Mouse (Mus musculus) liver, embryonic 13.5 days (tissue): ENCODE measurements around the gene Nos1ap. TPM values are rescaled to one million over a fixed set of nuclear protein-coding genes. Genes with fewer than 3 reads are reported as not detected.

Experiments
- ATAC-seq: fragments of 200-750 bp; cut with Nextera tagmentation; 2 replicates; pipeline ENCODE4 v1.8.0; 2017; ENCODE audit warnings: low read depth, mild to moderate bottlenecking, moderate number of reproducible peaks, moderate library complexity
- DNase-seq: peaks from one replicate; pipeline ENCODE4 v3.0.0; 2022
- H3K27ac ChIP-seq: fragments of 300-500 bp; sonication (generic); 2 replicates; pipeline ENCODE4 v1.5.1; 2015; ENCODE audit warnings: moderate library complexity, mild to moderate bottlenecking, inconsistent platforms
- H3K27me3 ChIP-seq: fragments of 300-500 bp; sonication (generic); 2 replicates; pipeline ENCODE4 v1.6.1; 2015; ENCODE audit warnings: mild to moderate bottlenecking, inconsistent platforms
- H3K36me3 ChIP-seq: fragments of 300-500 bp; sonication (generic); 2 replicates; pipeline ENCODE4 v1.6.1; 2015; ENCODE audit warnings: mild to moderate bottlenecking, inconsistent platforms
- H3K4me1 ChIP-seq: fragments of 300-500 bp; sonication (generic); replicated peaks from 2 replicates; pipeline ENCODE4 v1.6.1; 2015; ENCODE audit warnings: inconsistent platforms
- H3K4me2 ChIP-seq: fragments of 300-500 bp; sonication (generic); 2 replicates; pipeline ENCODE4 v1.6.1; 2015; ENCODE audit warnings: inconsistent platforms, mild to moderate bottlenecking, moderate library complexity
- H3K4me3 ChIP-seq: fragments of 300-500 bp; sonication (generic); replicated peaks from 2 replicates; pipeline ENCODE4 v1.5.1; 2015; ENCODE audit warnings: mild to moderate bottlenecking, inconsistent platforms
- H3K9ac ChIP-seq: fragments of 300-500 bp; sonication (generic); 2 replicates; pipeline ENCODE4 v1.6.1; 2015; ENCODE audit warnings: mild to moderate bottlenecking, inconsistent platforms
- H3K9me3 ChIP-seq: fragments of 300-500 bp; sonication (generic); replicated peaks from 2 replicates; pipeline ENCODE4 v1.6.1; 2016; ENCODE audit warnings: inconsistent platforms
- WGBS: fragments of 180-500 bp; shearing (Covaris S2); methylation state at CpG from one replicate; pipeline ENCODE4 v1.1.7; 2015; ENCODE audit not compliant: insufficient replicate concordance; 5-methylcytosine and 5-hydroxymethylcytosine counted together
- polyA plus RNA-seq: library from polyadenylated mRNA; unstranded; fragments of >200 nt; fragmentation: Nextera tagmentation; extraction: Ambion mirVana; gene quantifications from 2 replicates; pipeline ENCODE4 v1.2.1, GENCODE M21; 2015

Gene Nos1ap
- polyA plus RNA-seq, 1 experiment from 2014 or later, result 3.7 TPM

GRCm38 (mm10) chr1:170516182-170516581 is 73.5 kb downstream of the Nos1ap start:
- ATAC-seq, result peak; percentile 75
- Histone ChIP-seq H3K27ac (peak overlapping the region; percentile 59; the same call in 1 of the 2 replicates), H3K4me2 (no peak overlapping the region)

GRCm38 (mm10) chr1:170515455-170515854 is 74.2 kb downstream of the Nos1ap start:
- Histone ChIP-seq H3K9me3 (no peaks in the 10 kb centered on the region; the same call in 1 of the 2 replicates), H3K4me1 (peaks cover 11% of the 10 kb centered on the region), H3K36me3 (no peaks in the 10 kb centered on the region), H3K27me3 (no peaks in the 10 kb centered on the region), H3K4me2 (no peak overlapping the region), H3K9ac (no peak overlapping the region), H3K27ac (no peak overlapping the region; the same call in 1 of the 2 replicates), H3K4me3 (no peak overlapping the region)
- 59% methylated on average over 1 of the region's 1 CpGs for WGBS
- DNase-seq (no peak), ATAC-seq (no peak)

More at GRCm38 (mm10) chr1:170516182-170516581, 73.5 kb downstream of the Nos1ap start:
- DNase-seq, result no peak
- H3K36me3 ChIP-seq, result no peaks in the 10 kb centered on the region
- H3K4me1 ChIP-seq, result peaks cover 6% of the 10 kb centered on the region; the same call in 1 of the 2 replicates
- no peak overlapping the region for H3K4me3 ChIP-seq
- no peaks in the 10 kb centered on the region for H3K27me3 ChIP-seq
- no peaks in the 10 kb centered on the region; the same call in 1 of the 2 replicates for H3K9me3 ChIP-seq
- H3K9ac ChIP-seq, result no peak overlapping the region
- 67% methylated on average over 6 of the region's 6 CpGs for WGBS

GRCm38 (mm10) chr1:170514226-170514625 is 75.4 kb downstream of the Nos1ap start:
- 79% methylated on average over 12 of the region's 12 CpGs for WGBS
- Histone ChIP-seq H3K9ac (no peak overlapping the region), H3K4me2 (no peak overlapping the region), H3K36me3 (no peaks in the 10 kb centered on the region), H3K27me3 (no peaks in the 10 kb centered on the region), H3K9me3 (no peaks in the 10 kb centered on the region; the same call in 1 of the 2 replicates), H3K4me1 (peaks cover 11% of the 10 kb centered on the region), H3K27ac (no peak overlapping the region), H3K4me3 (no peak overlapping the region)
- ATAC-seq, result no peak
- no peak for DNase-seq

GRCm38 (mm10) chr1:170512429-170513097 is 77.1 kb downstream of the Nos1ap start:
- no peak overlapping the region for H3K4me2 ChIP-seq
- DNase-seq, result no peak
- 93% methylated on average over 2 of the region's 3 CpGs for WGBS

GRCm38 (mm10) chr1:170510595-170511240 is 78.9 kb downstream of the Nos1ap start:
- Histone ChIP-seq H3K9me3 (no peaks in the 10 kb centered on the region), H3K4me2 (no peak overlapping the region), H3K27ac (no peak overlapping the region), H3K4me3 (no peak overlapping the region), H3K4me1 (peaks cover 5% of the 10 kb centered on the region), H3K9ac (no peak overlapping the region), H3K36me3 (no peaks in the 10 kb centered on the region), H3K27me3 (no peaks in the 10 kb centered on the region)
- DNase-seq (no peak), ATAC-seq (no peak)
- 12% methylated on average over 3 of the region's 3 CpGs for WGBS

More at GRCm38 (mm10) chr1:170512429-170513097, 77.1 kb downstream of the Nos1ap start:
- Histone ChIP-seq H3K4me1 (peaks cover 11% of the 10 kb centered on the region), H3K27ac (no peak overlapping the region), H3K9ac (no peak overlapping the region), H3K36me3 (no peaks in the 10 kb centered on the region), H3K9me3 (no peaks in the 10 kb centered on the region), H3K27me3 (no peaks in the 10 kb centered on the region), H3K4me3 (no peak overlapping the region)
- no peak for ATAC-seq

- 67% methylated on average over 6 of the region's 6 CpGs for WGBS
- peaks cover 10% of the 10 kb centered on the region for H3K4me1 ChIP-seq
- no peaks in the 10 kb centered on the region for H3K9me3 ChIP-seq
- DNase-seq (no peak), ATAC-seq (no peak)
- no peaks in the 10 kb centered on the region for H3K36me3 ChIP-seq
- H3K4me2 ChIP-seq, result no peak overlapping the region
- H3K4me3 ChIP-seq, result no peak overlapping the region
- H3K27me3 ChIP-seq, result no peaks in the 10 kb centered on the region
- no peak overlapping the region for H3K9ac ChIP-seq
- no peak overlapping the region for H3K27ac ChIP-seq
Measured at GRCm38 (mm10) chr1:170506309-170506708, 83.4 kb downstream of the Nos1ap start.

- H3K27ac ChIP-seq, result no peak overlapping the region
- H3K27me3 ChIP-seq, result no peaks in the 10 kb centered on the region
- H3K4me3 ChIP-seq, result no peak overlapping the region
- H3K4me2 ChIP-seq, result no peak overlapping the region
- WGBS, result 41% methylated on average over 3 of the region's 3 CpGs
- peaks cover 6% of the 10 kb centered on the region; the same call in 1 of the 2 replicates for H3K4me1 ChIP-seq
- ATAC-seq (no peak), DNase-seq (no peak)
- no peak overlapping the region for H3K9ac ChIP-seq
- H3K36me3 ChIP-seq, result no peaks in the 10 kb centered on the region
- no peaks in the 10 kb centered on the region for H3K9me3 ChIP-seq
Measured at GRCm38 (mm10) chr1:170505107-170505506, 84.6 kb downstream of the Nos1ap start.

GRCm38 (mm10) chr1:170504378-170504777 is 85.3 kb downstream of the Nos1ap start:
- DNase-seq, result no peak
- Histone ChIP-seq H3K4me1 (peaks cover 9% of the 10 kb centered on the region; the same call in 1 of the 2 replicates), H3K27ac (no peak overlapping the region), H3K27me3 (no peaks in the 10 kb centered on the region), H3K4me3 (no peak overlapping the region), H3K9me3 (no peaks in the 10 kb centered on the region), H3K4me2 (no peak overlapping the region), H3K36me3 (no peaks in the 10 kb centered on the region), H3K9ac (no peak overlapping the region)
- WGBS, result 65% methylated on average over 4 of the region's 4 CpGs
- no peak for ATAC-seq

GRCm38 (mm10) chr1:170503277-170503739 is 86.4 kb downstream of the Nos1ap start:
- no peak overlapping the region for H3K4me2 ChIP-seq
- no peaks in the 10 kb centered on the region for H3K27me3 ChIP-seq
- DNase-seq (no peak), ATAC-seq (no peak)
- no peak overlapping the region for H3K27ac ChIP-seq
- H3K4me3 ChIP-seq, result no peak overlapping the region
- H3K4me1 ChIP-seq, result peaks cover 15% of the 10 kb centered on the region
- no peak overlapping the region for H3K9ac ChIP-seq
- 51% methylated on average over 4 of the region's 4 CpGs for WGBS
- no peaks in the 10 kb centered on the region for H3K9me3 ChIP-seq
- no peaks in the 10 kb centered on the region for H3K36me3 ChIP-seq

- Histone ChIP-seq H3K9me3 (no peaks in the 10 kb centered on the region), H3K9ac (no peak overlapping the region), H3K27me3 (no peaks in the 10 kb centered on the region), H3K4me3 (no peak overlapping the region), H3K36me3 (no peaks in the 10 kb centered on the region), H3K4me2 (no peak overlapping the region), H3K4me1 (peaks cover 15% of the 10 kb centered on the region), H3K27ac (no peak overlapping the region)
- ATAC-seq, result no peak
- DNase-seq, result no peak
- 43% methylated on average over 11 of the region's 11 CpGs for WGBS
Measured at GRCm38 (mm10) chr1:170502491-170503276, 87.0 kb downstream of the Nos1ap start.

- no peak overlapping the region for H3K4me3 ChIP-seq
- no peak for ATAC-seq
- no peaks in the 10 kb centered on the region for H3K36me3 ChIP-seq
- 81% methylated on average over 1 of the region's 1 CpGs for WGBS
- peaks cover 15% of the 10 kb centered on the region for H3K4me1 ChIP-seq
- no peaks in the 10 kb centered on the region for H3K27me3 ChIP-seq
- no peak for DNase-seq
- no peak overlapping the region for H3K4me2 ChIP-seq
- H3K9ac ChIP-seq, result no peak overlapping the region
- no peak overlapping the region for H3K27ac ChIP-seq
- H3K9me3 ChIP-seq, result no peaks in the 10 kb centered on the region
Measured at GRCm38 (mm10) chr1:170501970-170502369, 87.7 kb downstream of the Nos1ap start.
